In genomic region chr2:170807555-170808258, GRCm38 (mm10) we compare ENCODE assay signal across 14 mouse cellular contexts.
DNase-seq lines count a peak whose midpoint lies in the region; ATAC-seq and TF ChIP-seq lines count a peak whose summit lies in the region.
"Had no signal": no experiment of that assay in that cellular context is flagged by ENCODE, and none has a peak within 500 bp of the region (broad histone marks: within the 10 kb centered on the region; RNA-seq: fewer than 3 reads in every experiment).

No protein-coding gene starts in this region.

- H3K9me3 ChIP-seq in hindbrain, embryonic 12.5 days (replicated peaks), result no peaks in the 10 kb centered on the region
- no peaks in the 10 kb centered on the region for H3K9me3 ChIP-seq in hindbrain, embryonic 11.5 days (ENCODE audit: control insufficient read depth, low read length)
- H3K9me3 ChIP-seq in forebrain, embryonic 12.5 days, result no peaks in the 10 kb centered on the region
- no peaks in the 10 kb centered on the region for H3K9me3 ChIP-seq in midbrain, embryonic 10.5 days (replicated peaks)
- H3K9me3 ChIP-seq in neural tube, embryonic 15.5 days (replicated peaks), result no peaks in the 10 kb centered on the region
- H3K9me3 ChIP-seq: heart, embryonic 15.5 days had no signal

- TF ChIP-seq CTCF in layer of hippocampus, adult 2 months (conservative IDR thresholded peaks at IDR 0.05), result no peak

- no peak overlapping the region for H3K4me3 ChIP-seq in hindbrain, embryonic 12.5 days
- H3K4me3 ChIP-seq in hindbrain, embryonic 11.5 days (ENCODE audit: low read depth, low read length), result no peak overlapping the region
- H3K4me3 ChIP-seq in forebrain, embryonic 12.5 days (replicated peaks), result no peak overlapping the region
- no peak overlapping the region for H3K4me3 ChIP-seq in midbrain, embryonic 10.5 days
- no peak overlapping the region for H3K4me3 ChIP-seq in neural tube, embryonic 15.5 days (replicated peaks)
- no peak overlapping the region for H3K4me3 ChIP-seq in layer of hippocampus, adult 2 months
- H3K4me3 ChIP-seq: heart, embryonic 15.5 days had no signal

- no peak for ATAC-seq in hindbrain, embryonic 12.5 days (ENCODE audit: low FRiP score)
- no peak for ATAC-seq in hindbrain, embryonic 11.5 days (ENCODE audit: low FRiP score)
- peak; percentile 73; the same call in 1 of the 2 replicates for ATAC-seq in forebrain, embryonic 12.5 days (ENCODE audit: low FRiP score)
- ATAC-seq in neural tube, embryonic 15.5 days (ENCODE audit: low FRiP score), result no peak
- ATAC-seq: inflammation-experienced regulatory T-cells, adult 6 months had no signal

- H3K27me3 ChIP-seq in hindbrain, embryonic 12.5 days, result no peaks in the 10 kb centered on the region; the same call in 1 of the 2 replicates
- no peaks in the 10 kb centered on the region for H3K27me3 ChIP-seq in hindbrain, embryonic 11.5 days (ENCODE audit: control insufficient read depth, insufficient read depth, low read length)
- peaks cover 12% of the 10 kb centered on the region; the same call in 1 of the 2 replicates for H3K27me3 ChIP-seq in forebrain, embryonic 12.5 days
- no peaks in the 10 kb centered on the region for H3K27me3 ChIP-seq in midbrain, embryonic 10.5 days (ENCODE audit: low read depth, poor library complexity, severe bottlenecking)
- no peaks in the 10 kb centered on the region for H3K27me3 ChIP-seq in neural tube, embryonic 15.5 days (replicated peaks)
- H3K27me3 ChIP-seq: heart, embryonic 15.5 days had no signal

- no peak overlapping the region for H3K9ac ChIP-seq in hindbrain, embryonic 12.5 days
- no peak overlapping the region for H3K9ac ChIP-seq in hindbrain, embryonic 11.5 days (ENCODE audit: low read depth, low read length)
- H3K9ac ChIP-seq in forebrain, embryonic 12.5 days, result no peak overlapping the region
- H3K9ac ChIP-seq in neural tube, embryonic 15.5 days (replicated peaks), result no peak overlapping the region
- H3K9ac ChIP-seq: heart, embryonic 15.5 days; liver, embryonic 14.5 days had no signal

- 66% methylated on average over 12 of the region's 12 CpGs for WGBS in hindbrain, embryonic 12.5 days
- WGBS in hindbrain, embryonic 11.5 days, result 60% methylated on average over 12 of the region's 12 CpGs
- 44% methylated on average over 12 of the region's 12 CpGs for WGBS in forebrain, embryonic 12.5 days
- WGBS in midbrain, embryonic 10.5 days, result 69% methylated on average over 12 of the region's 12 CpGs
- WGBS in neural tube, embryonic 15.5 days, result 52% methylated on average over 12 of the region's 12 CpGs

- H3K36me3 ChIP-seq in hindbrain, embryonic 12.5 days, result no peaks in the 10 kb centered on the region
- H3K36me3 ChIP-seq in hindbrain, embryonic 11.5 days (ENCODE audit: control insufficient read depth, insufficient read depth, low read length), result no peaks in the 10 kb centered on the region
- H3K36me3 ChIP-seq in forebrain, embryonic 12.5 days (replicated peaks), result no peaks in the 10 kb centered on the region
- no peaks in the 10 kb centered on the region for H3K36me3 ChIP-seq in midbrain, embryonic 10.5 days
- no peaks in the 10 kb centered on the region for H3K36me3 ChIP-seq in neural tube, embryonic 15.5 days
- H3K36me3 ChIP-seq: heart, embryonic 15.5 days had no signal

- peaks cover 16% of the 10 kb centered on the region for H3K4me1 ChIP-seq in hindbrain, embryonic 12.5 days
- H3K4me1 ChIP-seq in hindbrain, embryonic 11.5 days (replicated peaks; ENCODE audit: control insufficient read depth, insufficient read depth, low read length), result no peaks in the 10 kb centered on the region
- peaks cover 16% of the 10 kb centered on the region for H3K4me1 ChIP-seq in forebrain, embryonic 12.5 days
- peaks cover 21% of the 10 kb centered on the region for H3K4me1 ChIP-seq in midbrain, embryonic 10.5 days
- peaks cover 22% of the 10 kb centered on the region for H3K4me1 ChIP-seq in neural tube, embryonic 15.5 days

- H3K27ac ChIP-seq in hindbrain, embryonic 12.5 days, result peak overlapping the region; percentile 18
- H3K27ac ChIP-seq in hindbrain, embryonic 11.5 days (ENCODE audit: low read depth, low read length), result no peak overlapping the region
- H3K27ac ChIP-seq in forebrain, embryonic 12.5 days, result no peak overlapping the region
- H3K27ac ChIP-seq in midbrain, embryonic 10.5 days (replicated peaks), result peak overlapping the region; percentile 46; the same call in 1 of the 2 replicates
- H3K27ac ChIP-seq in neural tube, embryonic 15.5 days (replicated peaks), result peak overlapping the region; percentile 80
- H3K27ac ChIP-seq in layer of hippocampus, adult 2 months, result no peak overlapping the region
- H3K27ac ChIP-seq: heart, embryonic 15.5 days; kidney, postnatal 0 days; liver, embryonic 14.5 days had no signal

- no peak for DNase-seq in hindbrain, embryonic 11.5 days (ENCODE audit: low spot score)
- DNase-seq in midbrain, embryonic 10.5 days (ENCODE audit: low spot score), result no peak
- no peak for DNase-seq in layer of hippocampus, adult 2 months (ENCODE audit: low spot score in 2 of 2)
- DNase-seq in kidney, postnatal 25 days, result no peak
- DNase-seq: adrenal gland, postnatal 36 days; layer of hippocampus, adult 9-11 months; right cerebral cortex, postnatal 14 days had no signal

- H3K4me2 ChIP-seq in hindbrain, embryonic 12.5 days (replicated peaks), result no peak overlapping the region
- H3K4me2 ChIP-seq in hindbrain, embryonic 11.5 days (replicated peaks; ENCODE audit: low read depth, low read length), result no peak overlapping the region
- peak overlapping the region; percentile 21; the same call in 1 of the 2 replicates for H3K4me2 ChIP-seq in forebrain, embryonic 12.5 days
- H3K4me2 ChIP-seq in neural tube, embryonic 15.5 days, result no peak overlapping the region
- H3K4me2 ChIP-seq: heart, embryonic 15.5 days had no signal

Comparison
In these comparisons a context has a peak if more than half of its experiments do, and no peak if none do; other contexts are left out.
1. H3K27ac ChIP-seq: peak in hindbrain, embryonic 12.5 days (single experiment), midbrain, embryonic 10.5 days (single experiment) and neural tube, embryonic 15.5 days (single experiment); none in hindbrain, embryonic 11.5 days (single experiment), forebrain, embryonic 12.5 days (single experiment) and layer of hippocampus, adult 2 months (single experiment).